Mouse (Mus musculus): Measurements from ENCODE around the gene Zfand2b. TPM values are rescaled to one million over a fixed set of nuclear protein-coding genes. Genes with fewer than 3 reads are reported as not detected.

The Zfand2b gene
- polyA plus RNA-seq, 1 experiment = 43.4 TPM

DNA sequence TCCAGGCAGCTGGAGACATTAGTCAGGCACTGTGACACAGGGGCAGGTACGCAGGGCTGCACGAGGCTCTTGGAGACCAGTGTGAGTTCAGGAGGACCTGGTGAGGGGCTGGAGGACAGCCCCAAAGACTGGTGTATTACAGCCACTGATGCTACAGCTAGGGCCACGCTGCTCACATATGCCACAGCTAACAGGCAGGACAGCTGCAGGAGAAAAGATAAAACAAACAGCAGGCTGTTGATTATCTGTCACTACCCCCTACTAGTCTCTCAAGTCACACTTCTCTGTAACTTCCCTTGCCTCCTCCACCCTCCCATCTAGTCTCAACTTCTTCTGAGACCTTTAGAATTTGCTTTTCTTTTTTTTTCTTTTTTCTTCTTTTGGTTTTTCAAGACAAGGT is 31.7 kb upstream of the Zfand2b start:
- TF ChIP-seq MYOG (IDR thresholded peaks at IDR 0.05; ENCODE audit: control insufficient read depth in 1 of 3, insufficient read depth in 1 of 3, insufficient read length in 2 of 3, low read depth in 2 of 3) (no peak), POLR2A (IDR thresholded peaks at IDR 0.05; ENCODE audit: insufficient read length, low read depth) (no peak), TCF12 (IDR thresholded peaks at IDR 0.05; ENCODE audit: insufficient read depth, poor library complexity, severe bottlenecking) (no peak), TCF3 (IDR thresholded peaks at IDR 0.05; ENCODE audit: insufficient read length, low read depth) (no peak), SRF (IDR thresholded peaks at IDR 0.05; ENCODE audit: control insufficient read depth, insufficient read length, low read depth) (no peak), MAX (IDR thresholded peaks at IDR 0.05; ENCODE audit: low read depth) (no peak), MYOD1 (IDR thresholded peaks at IDR 0.05; ENCODE audit: control insufficient read depth in 1 of 3, insufficient read length in 2 of 3, low read depth in 2 of 3) (no peak), REST (IDR thresholded peaks at IDR 0.05; ENCODE audit: insufficient read depth, insufficient read length) (no peak), POLR2AphosphoS2 (IDR thresholded peaks at IDR 0.05; ENCODE audit: insufficient read length, low read depth) (no peak), USF1 (IDR thresholded peaks at IDR 0.05; ENCODE audit: low read depth) (no peak), E2F4 (IDR thresholded peaks at IDR 0.05; ENCODE audit: insufficient read depth) (no peak), CEBPB (IDR thresholded peaks at IDR 0.05; ENCODE audit: insufficient read depth, poor library complexity, severe bottlenecking) (no peak)
- Histone ChIP-seq H3K27me3 (ENCODE audit: control insufficient read depth, insufficient read depth, insufficient read length) (no peaks in the 10 kb centered on the region), H3K36me3 (ENCODE audit: control insufficient read depth, insufficient read depth) (peaks cover 22% of the 10 kb centered on the region), H3K4me3 (no peak overlapping the region), H3K79me2 (ENCODE audit: control insufficient read depth, insufficient read depth) (no peaks in the 10 kb centered on the region), H3K4me2 (ENCODE audit: low read depth) (no peak overlapping the region), H3ac (ENCODE audit: control insufficient read depth, insufficient read length) (no peak overlapping the region)

DNA sequence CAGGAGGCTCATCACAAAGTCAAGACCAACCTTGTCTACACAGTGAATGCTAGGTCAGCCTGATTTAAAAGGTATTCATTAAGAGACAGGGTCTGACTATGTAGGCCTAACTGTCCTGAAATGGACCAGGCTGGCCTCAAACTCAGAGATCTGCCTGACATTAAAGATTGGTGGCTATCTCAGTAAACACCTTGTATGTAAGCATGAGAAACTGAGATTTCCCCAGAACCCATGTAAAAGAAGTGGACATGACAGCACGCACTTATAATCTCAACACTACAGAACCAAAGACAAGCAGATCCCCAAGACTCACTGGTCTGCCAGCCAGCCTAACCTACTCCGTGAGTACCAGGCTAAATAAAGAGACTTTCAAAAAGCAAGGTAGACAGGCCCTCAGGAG is 30.0 kb upstream of the Zfand2b start:
- TF ChIP-seq MYOD1 (IDR thresholded peaks at IDR 0.05; ENCODE audit: control insufficient read depth in 1 of 3, insufficient read length in 2 of 3, low read depth in 2 of 3) (no peak), E2F4 (IDR thresholded peaks at IDR 0.05; ENCODE audit: insufficient read depth) (no peak), POLR2A (IDR thresholded peaks at IDR 0.05; ENCODE audit: insufficient read length, low read depth) (no peak), SRF (IDR thresholded peaks at IDR 0.05; ENCODE audit: control insufficient read depth, insufficient read length, low read depth) (no peak), POLR2AphosphoS2 (IDR thresholded peaks at IDR 0.05; ENCODE audit: insufficient read length, low read depth) (no peak), MAX (IDR thresholded peaks at IDR 0.05; ENCODE audit: low read depth) (no peak), MYOG (IDR thresholded peaks at IDR 0.05; ENCODE audit: control insufficient read depth in 1 of 3, insufficient read depth in 1 of 3, insufficient read length in 2 of 3, low read depth in 2 of 3) (no peak), REST (IDR thresholded peaks at IDR 0.05; ENCODE audit: insufficient read depth, insufficient read length) (no peak), CEBPB (IDR thresholded peaks at IDR 0.05; ENCODE audit: insufficient read depth, poor library complexity, severe bottlenecking) (no peak), USF1 (IDR thresholded peaks at IDR 0.05; ENCODE audit: low read depth) (no peak)
- Histone ChIP-seq H3K36me3 (ENCODE audit: control insufficient read depth, insufficient read depth) (peaks cover 22% of the 10 kb centered on the region), H3ac (ENCODE audit: control insufficient read depth, insufficient read length) (no peak overlapping the region), H3K27me3 (ENCODE audit: control insufficient read depth, insufficient read depth, insufficient read length) (no peaks in the 10 kb centered on the region), H3K4me3 (no peak overlapping the region), H3K79me2 (ENCODE audit: control insufficient read depth, insufficient read depth) (no peaks in the 10 kb centered on the region), H3K4me2 (ENCODE audit: low read depth) (no peak overlapping the region)

DNA sequence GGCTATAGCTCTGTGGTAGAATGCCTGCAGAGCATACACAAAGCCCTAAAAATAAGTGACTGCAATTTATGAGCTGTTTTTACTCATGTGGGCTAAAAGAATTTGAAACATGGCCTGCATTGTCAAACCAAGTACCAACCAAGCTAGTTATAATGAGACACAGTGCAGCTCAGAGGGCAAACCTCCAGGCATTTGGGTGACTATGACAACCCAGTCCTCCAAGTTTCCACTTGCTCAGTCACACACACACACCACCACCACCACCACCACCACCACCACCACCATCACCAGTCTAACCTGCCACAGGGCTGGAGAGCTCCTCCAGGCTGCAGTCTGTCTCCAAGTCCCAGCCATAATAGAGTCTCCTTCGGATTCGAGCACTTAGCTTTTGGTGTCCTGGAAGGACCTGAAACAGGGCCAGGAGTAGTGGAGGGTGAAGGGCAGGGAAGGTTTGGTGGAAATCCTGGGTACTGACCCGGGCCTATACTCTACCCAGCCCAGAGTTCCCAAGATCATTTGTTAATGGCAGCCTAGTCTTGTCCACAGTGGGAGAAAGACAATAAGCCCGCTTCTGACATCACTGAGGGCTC is 27.8 kb upstream of the Zfand2b start:
- Histone ChIP-seq H3K79me2 (ENCODE audit: control insufficient read depth, insufficient read depth) (peaks cover 5% of the 10 kb centered on the region), H3K36me3 (ENCODE audit: control insufficient read depth, insufficient read depth) (peaks cover 22% of the 10 kb centered on the region)

DNA sequence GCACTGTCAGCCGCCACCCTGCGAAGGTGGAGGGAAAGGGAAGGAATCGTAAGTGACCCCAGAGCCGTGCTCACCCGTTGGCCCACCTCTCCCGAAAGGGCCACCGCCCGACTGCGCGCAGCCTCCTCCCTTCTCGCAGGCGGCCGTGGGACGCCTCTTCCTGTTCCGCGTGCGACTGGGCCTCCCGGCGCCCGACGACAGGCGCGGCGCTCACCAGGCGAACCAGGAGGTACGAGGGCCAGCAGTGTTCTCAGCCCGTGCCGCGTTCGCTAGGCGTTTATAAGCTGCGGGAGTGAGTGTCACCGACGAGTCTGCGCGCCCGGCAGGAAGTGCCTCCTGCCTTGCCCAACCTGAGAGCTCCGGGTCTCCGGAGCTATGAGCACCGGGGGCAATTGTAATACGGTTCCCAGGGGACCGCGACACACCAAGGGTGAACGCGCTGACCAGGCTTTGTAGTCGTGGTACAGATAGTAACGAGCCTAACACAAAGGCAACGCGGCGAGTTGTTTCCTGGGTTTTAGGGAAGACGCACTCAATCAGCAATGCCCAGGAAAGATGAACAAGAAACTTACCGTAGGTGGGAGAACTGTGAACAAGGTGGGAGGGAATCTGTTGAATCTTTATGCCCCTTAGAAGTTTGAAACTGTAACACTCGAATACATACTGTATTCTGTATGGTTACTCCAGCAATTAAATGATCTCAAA is 26.8 kb upstream of the Zfand2b start:
- Histone ChIP-seq H3ac (ENCODE audit: control insufficient read depth, insufficient read length) (peak overlapping the region; percentile 68), H3K4me2 (ENCODE audit: low read depth) (peak overlapping the region; percentile 88), H3K27me3 (ENCODE audit: control insufficient read depth, insufficient read depth, insufficient read length) (no peaks in the 10 kb centered on the region), H3K4me3 (peak overlapping the region; percentile 75), H3K79me2 (ENCODE audit: control insufficient read depth, insufficient read depth) (peaks cover 5% of the 10 kb centered on the region), H3K36me3 (ENCODE audit: control insufficient read depth, insufficient read depth) (peaks cover 22% of the 10 kb centered on the region)
- peak in 1 of 3 experiments; percentile 38 for TF ChIP-seq MYOG (IDR thresholded peaks at IDR 0.05; ENCODE audit: control insufficient read depth in 1 of 3, insufficient read depth in 1 of 3, insufficient read length in 2 of 3, low read depth in 2 of 3)
- TF ChIP-seq TCF3 (IDR thresholded peaks at IDR 0.05; ENCODE audit: insufficient read length, low read depth) = no peak
- peak in 1 of 3 experiments; percentile 19 for TF ChIP-seq MYOD1 (IDR thresholded peaks at IDR 0.05; ENCODE audit: control insufficient read depth in 1 of 3, insufficient read length in 2 of 3, low read depth in 2 of 3)
- TF ChIP-seq MAX (IDR thresholded peaks at IDR 0.05; ENCODE audit: low read depth) = no peak
- peak; percentile 6 for TF ChIP-seq SRF (IDR thresholded peaks at IDR 0.05; ENCODE audit: control insufficient read depth, insufficient read length, low read depth)
- no peak for TF ChIP-seq CEBPB (IDR thresholded peaks at IDR 0.05; ENCODE audit: insufficient read depth, poor library complexity, severe bottlenecking)
- TF ChIP-seq REST (IDR thresholded peaks at IDR 0.05; ENCODE audit: insufficient read depth, insufficient read length) = no peak
- no peak for TF ChIP-seq TCF12 (IDR thresholded peaks at IDR 0.05; ENCODE audit: insufficient read depth, poor library complexity, severe bottlenecking)
- TF ChIP-seq USF1 (IDR thresholded peaks at IDR 0.05; ENCODE audit: low read depth) = no peak
- peak; percentile 90 for TF ChIP-seq POLR2A (IDR thresholded peaks at IDR 0.05; ENCODE audit: insufficient read length, low read depth)
- TF ChIP-seq E2F4 (IDR thresholded peaks at IDR 0.05; ENCODE audit: insufficient read depth) = no peak
- peak; percentile 76 for TF ChIP-seq POLR2AphosphoS2 (IDR thresholded peaks at IDR 0.05; ENCODE audit: insufficient read length, low read depth)

More for the DNA sequence above, 27.8 kb upstream of the Zfand2b start:
- Histone ChIP-seq H3ac (ENCODE audit: control insufficient read depth, insufficient read length) (peak overlapping the region; percentile 68), H3K4me3 (peak overlapping the region; percentile 75), H3K27me3 (ENCODE audit: control insufficient read depth, insufficient read depth, insufficient read length) (no peaks in the 10 kb centered on the region), H3K4me2 (ENCODE audit: low read depth) (peak overlapping the region; percentile 88)
- peak; percentile 23 for TF ChIP-seq POLR2A (IDR thresholded peaks at IDR 0.05; ENCODE audit: insufficient read length, low read depth)
- no peak for TF ChIP-seq CEBPB (IDR thresholded peaks at IDR 0.05; ENCODE audit: insufficient read depth, poor library complexity, severe bottlenecking)

Measured in myocyte (in vitro differentiated cells).